Mouse (Mus musculus): Measurements from ENCODE around the gene Tcaf3. TPM values are rescaled to one million over a fixed set of nuclear protein-coding genes. Genes with fewer than 3 reads are reported as not detected.

Tcaf3 gene
- polyA plus RNA-seq, 1 experiment from 2014 or later = not detected

Other genes starting within 250 kb of the Tcaf3 start
- gene Zyx, start 248.1 kb downstream of the Tcaf3 start, polyA plus RNA-seq (2014; fragmentation: Nextera tagmentation; extraction: Ambion mirVana) = 57.5 and 60.1 TPM in 2 replicates
- 0.43 and 1.3 TPM in 2 replicates for gene Epha1, start 224.4 kb downstream of the Tcaf3 start, polyA plus RNA-seq (2014; fragmentation: Nextera tagmentation; extraction: Ambion mirVana)
- not detected in 2 replicates for gene Tas2r143, start 197.5 kb downstream of the Tcaf3 start, polyA plus RNA-seq (2014; fragmentation: Nextera tagmentation; extraction: Ambion mirVana)
- 0.15 TPM in 1 of 2 replicates, not detected in the other for gene Tas2r135, start 192.3 kb downstream of the Tcaf3 start, polyA plus RNA-seq (2014; fragmentation: Nextera tagmentation; extraction: Ambion mirVana)
- gene Tas2r126, start 163.2 kb downstream of the Tcaf3 start, polyA plus RNA-seq (2014; fragmentation: Nextera tagmentation; extraction: Ambion mirVana) = not detected in 2 replicates
- gene Olfr458, start 132.5 kb downstream of the Tcaf3 start, polyA plus RNA-seq (2014; fragmentation: Nextera tagmentation; extraction: Ambion mirVana) = not detected in 2 replicates
- gene Olfr457, start 121.4 kb downstream of the Tcaf3 start, polyA plus RNA-seq (2014; fragmentation: Nextera tagmentation; extraction: Ambion mirVana) = not detected in 2 replicates
- gene Olfr456, start 110.5 kb downstream of the Tcaf3 start, polyA plus RNA-seq (2014; fragmentation: Nextera tagmentation; extraction: Ambion mirVana) = not detected in 2 replicates
- gene Olfr455, start 50.1 kb downstream of the Tcaf3 start, polyA plus RNA-seq (2014; fragmentation: Nextera tagmentation; extraction: Ambion mirVana) = not detected in 2 replicates
- 2.1 and 2.6 TPM in 2 replicates for gene Tcaf2, start 47.6 kb upstream of the Tcaf3 start, polyA plus RNA-seq (2014; fragmentation: Nextera tagmentation; extraction: Ambion mirVana)
- 161 and 162 TPM in 2 replicates for gene Tcaf1, start 112.4 kb upstream of the Tcaf3 start, polyA plus RNA-seq (2014; fragmentation: Nextera tagmentation; extraction: Ambion mirVana)
- gene Olfr453, start 141.7 kb upstream of the Tcaf3 start, polyA plus RNA-seq (2014; fragmentation: Nextera tagmentation; extraction: Ambion mirVana) = not detected in 2 replicates
- gene Olfr38, start 158.7 kb upstream of the Tcaf3 start, polyA plus RNA-seq (2014; fragmentation: Nextera tagmentation; extraction: Ambion mirVana) = not detected in 2 replicates
- not detected in 2 replicates for gene Olfr452, start 187.4 kb upstream of the Tcaf3 start, polyA plus RNA-seq (2014; fragmentation: Nextera tagmentation; extraction: Ambion mirVana)
- not detected in 2 replicates for gene Olfr450, start 214.2 kb upstream of the Tcaf3 start, polyA plus RNA-seq (2014; fragmentation: Nextera tagmentation; extraction: Ambion mirVana)
- not detected in 2 replicates for gene Olfr449, start 236.7 kb upstream of the Tcaf3 start, polyA plus RNA-seq (2014; fragmentation: Nextera tagmentation; extraction: Ambion mirVana)